Mouse (Mus musculus) kidney, adult 2 months (tissue): ENCODE measurements around the gene Grin3a. TPM values are rescaled to one million over a fixed set of nuclear protein-coding genes. Genes with fewer than 3 reads are reported as not detected.
A peak's percentile ranks its signal among the peaks of the same experiment; 100 is the strongest.

ENCODE experiments used
- DNase-seq: peaks from one replicate; pipeline ENCODE4 v3.0.0; 2021
- H3K27ac ChIP-seq: fragments of 200-500 bp; 2 replicates; pipeline ENCODE4 v1.5.1; 2012; ENCODE audit warnings: low read depth, low read length, control low read depth, inconsistent platforms; ENCODE audit not compliant: insufficient read depth
- H3K27me3 ChIP-seq: fragments of 200-500 bp; replicated peaks from 2 replicates; pipeline ENCODE4 v1.6.1; 2012; ENCODE audit warnings: mild to moderate bottlenecking, moderate library complexity, low read length, inconsistent platforms; ENCODE audit not compliant: control insufficient read depth, insufficient read depth
- H3K36me3 ChIP-seq: fragments of 200-500 bp; 2 replicates; pipeline ENCODE4 v1.6.1; 2012; ENCODE audit warnings: mild to moderate bottlenecking, moderate library complexity, low read length, inconsistent platforms; ENCODE audit not compliant: control insufficient read depth, insufficient read depth
- H3K4me1 ChIP-seq: fragments of 200-500 bp; 2 replicates; pipeline ENCODE4 v1.6.1; 2011; ENCODE audit warnings: low read length; ENCODE audit not compliant: control insufficient read depth, insufficient read depth
- H3K4me3 ChIP-seq: fragments of 200-500 bp; 2 replicates; pipeline ENCODE4 v1.5.1; 2011; ENCODE audit warnings: mild to moderate bottlenecking, low read depth, low read length, control low read depth; ENCODE audit not compliant: insufficient read depth
- CTCF ChIP-seq: fragments of 200-500 bp; conservative IDR thresholded peaks from 2 replicates; pipeline ENCODE4 v1.5.1; 2011; ENCODE audit warnings: low read depth, mild to moderate bottlenecking, control low read depth, low read length, moderate library complexity, mixed read lengths; ENCODE audit not compliant: insufficient read depth, insufficient read length
- POLR2A ChIP-seq: fragments of 200-500 bp; IDR thresholded peaks from one replicate; pipeline ENCODE4 v1.6.1; 2011; ENCODE audit warnings: low read depth, low read length, control low read depth
- WGBS: fragments of 180-500 bp; shearing (Covaris S2); methylation state at CpG from one replicate; pipeline ENCODE4 v1.1.7; 2018; 5-methylcytosine and 5-hydroxymethylcytosine counted together
- polyA plus RNA-seq: library from polyadenylated mRNA; depleted of rRNA; stranded (reverse); fragments of >200 nt; gene quantifications from 2 replicates; pipeline ENCODE4 v1.2.3, GENCODE M21; 2012

Gene Grin3a
- polyA plus RNA-seq, 1 experiment, result 0.14 TPM

- Histone ChIP-seq H3K27ac (no peak overlapping the region), H3K4me3 (no peak overlapping the region), H3K27me3 (no peaks in the 10 kb centered on the region), H3K36me3 (no peaks in the 10 kb centered on the region), H3K4me1 (no peaks in the 10 kb centered on the region)
- TF ChIP-seq POLR2A (no peak), CTCF (no peak)
- DNase-seq, result no peak
Observed at GRCm38 (mm10) chr4:49832035-49832434, 13.5 kb downstream of the Grin3a start.

- H3K27ac ChIP-seq, result no peak overlapping the region
- WGBS, result 77% methylated on average over 3 of the region's 3 CpGs
- no peaks in the 10 kb centered on the region for H3K27me3 ChIP-seq
- no peak for DNase-seq
- TF ChIP-seq CTCF (no peak), POLR2A (no peak)
- H3K4me1 ChIP-seq, result no peaks in the 10 kb centered on the region
- H3K36me3 ChIP-seq, result no peaks in the 10 kb centered on the region
- no peak overlapping the region for H3K4me3 ChIP-seq
Observed at GRCm38 (mm10) chr4:49813852-49814251, 31.7 kb downstream of the Grin3a start.

GRCm38 (mm10) chr4:49806791-49807190 is 38.8 kb downstream of the Grin3a start:
- H3K27me3 ChIP-seq, result no peaks in the 10 kb centered on the region
- H3K36me3 ChIP-seq, result no peaks in the 10 kb centered on the region
- H3K27ac ChIP-seq, result no peak overlapping the region
- TF ChIP-seq CTCF (no peak), POLR2A (no peak)
- no peak overlapping the region for H3K4me3 ChIP-seq
- DNase-seq, result no peak
- no peaks in the 10 kb centered on the region for H3K4me1 ChIP-seq

GRCm38 (mm10) chr4:49799338-49799737 is 46.2 kb downstream of the Grin3a start:
- DNase-seq, result no peak
- 88% methylated on average over 2 of the region's 2 CpGs for WGBS
- no peak for TF ChIP-seq CTCF
- H3K27me3 ChIP-seq, result no peaks in the 10 kb centered on the region
- no peak overlapping the region for H3K27ac ChIP-seq
- no peak overlapping the region for H3K4me3 ChIP-seq
- no peaks in the 10 kb centered on the region for H3K36me3 ChIP-seq
- H3K4me1 ChIP-seq, result no peaks in the 10 kb centered on the region

- WGBS, result 22% methylated on average over 2 of the region's 2 CpGs
Observed at GRCm38 (mm10) chr4:49788971-49789370, 56.6 kb downstream of the Grin3a start.

GRCm38 (mm10) chr4:49742847-49743246 is 102.7 kb downstream of the Grin3a start:
- 73% methylated on average over 5 of the region's 5 CpGs for WGBS
- no peak overlapping the region for H3K27ac ChIP-seq
- no peaks in the 10 kb centered on the region for H3K27me3 ChIP-seq
- TF ChIP-seq CTCF (no peak), POLR2A (no peak)
- H3K36me3 ChIP-seq, result no peaks in the 10 kb centered on the region
- H3K4me3 ChIP-seq, result no peak overlapping the region
- no peak for DNase-seq
- no peaks in the 10 kb centered on the region for H3K4me1 ChIP-seq

More at GRCm38 (mm10) chr4:49788971-49789370, 56.6 kb downstream of the Grin3a start:
- Histone ChIP-seq H3K27me3 (no peaks in the 10 kb centered on the region), H3K4me3 (no peak overlapping the region), H3K27ac (no peak overlapping the region), H3K36me3 (no peaks in the 10 kb centered on the region), H3K4me1 (no peaks in the 10 kb centered on the region)
- TF ChIP-seq POLR2A (no peak), CTCF (no peak)
- peak; percentile 27 for DNase-seq

GRCm38 (mm10) chr4:49741942-49742341 is 103.6 kb downstream of the Grin3a start:
- Histone ChIP-seq H3K36me3 (no peaks in the 10 kb centered on the region), H3K27me3 (no peaks in the 10 kb centered on the region), H3K4me1 (no peaks in the 10 kb centered on the region), H3K4me3 (no peak overlapping the region), H3K27ac (no peak overlapping the region)
- no peak for DNase-seq
- TF ChIP-seq POLR2A, result no peak
- no peak for TF ChIP-seq CTCF
- 86% methylated on average over 2 of the region's 2 CpGs for WGBS
